Mouse (Mus musculus) liver, postnatal 0 days (tissue): ENCODE measurements around the gene H2-Ab1.

Experiments
- CTCF ChIP-seq: sonication (generic); IDR thresholded peaks from 2 replicates; pipeline ENCODE4 v1.5.1; 2016; ENCODE audit warnings: antibody characterized with exemption, low read depth
- EP300 ChIP-seq: IDR thresholded peaks from 2 replicates; pipeline ENCODE4 v1.6.1; 2016; ENCODE audit warnings: antibody characterized with exemption, low read depth, mild to moderate bottlenecking

- TF ChIP-seq EP300: no peak
- no peak for TF ChIP-seq CTCF
Observed at GRCm38 (mm10) chr17:34263068-34263467, 5.6 kb downstream of the H2-Ab1 start.
